Mouse (Mus musculus) midbrain, embryonic 11.5 days (tissue): ENCODE measurements around the gene Hs6st3. TPM values are rescaled to one million over a fixed set of nuclear protein-coding genes. Genes with fewer than 3 reads are reported as not detected.

ENCODE experiments used
- ATAC-seq: fragments of 200-750 bp; cut with Nextera tagmentation; 2 replicates; pipeline ENCODE4 v1.8.0; 2017; ENCODE audit warnings: moderate TSS enrichment, moderate library complexity; ENCODE audit not compliant: low FRiP score
- DNase-seq: peaks from one replicate; pipeline ENCODE4 v3.0.0; 2015; ENCODE audit warnings: low spot score; ENCODE audit errors: missing footprints
- H3K27ac ChIP-seq: fragments of 300-500 bp; sonication (generic); 2 replicates; pipeline ENCODE4 v1.5.1; 2014; ENCODE audit warnings: low read depth, low read length
- H3K27me3 ChIP-seq: fragments of 300-500 bp; sonication (generic); 2 replicates; pipeline ENCODE4 v1.6.1; 2014; ENCODE audit warnings: mild to moderate bottlenecking, low read length, moderate library complexity, mixed read lengths; ENCODE audit not compliant: control insufficient read depth, insufficient read depth
- H3K36me3 ChIP-seq: fragments of 300-500 bp; sonication (generic); 2 replicates; pipeline ENCODE4 v1.6.1; 2014; ENCODE audit warnings: mild to moderate bottlenecking, low read length, moderate library complexity, mixed read lengths; ENCODE audit not compliant: control insufficient read depth, insufficient read depth
- H3K4me1 ChIP-seq: fragments of 300-500 bp; sonication (generic); 2 replicates; pipeline ENCODE4 v1.6.1; 2014; ENCODE audit warnings: low read length; ENCODE audit not compliant: control insufficient read depth, insufficient read depth
- H3K4me2 ChIP-seq: fragments of 300-500 bp; sonication (generic); 2 replicates; pipeline ENCODE4 v1.6.1; 2014; ENCODE audit warnings: mild to moderate bottlenecking, moderate library complexity
- H3K4me3 ChIP-seq: fragments of 300-500 bp; sonication (generic); 2 replicates; pipeline ENCODE4 v1.5.1; 2014; ENCODE audit warnings: low read depth, low read length
- H3K9ac ChIP-seq: fragments of 300-500 bp; sonication (generic); 2 replicates; pipeline ENCODE4 v1.6.1; 2014; ENCODE audit warnings: low read length
- H3K9me3 ChIP-seq: fragments of 300-500 bp; sonication (generic); 2 replicates; pipeline ENCODE4 v1.6.1; 2016; ENCODE audit warnings: low read length; ENCODE audit not compliant: control insufficient read depth
- WGBS: fragments of 180-500 bp; shearing (Covaris S2); extraction: QIAGEN DNeasy Blood & Tissue Kit; methylation state at CpG from one replicate; pipeline ENCODE4 v1.1.7; 2014; 5-methylcytosine and 5-hydroxymethylcytosine counted together
- polyA plus RNA-seq: library from polyadenylated mRNA; unstranded; fragments of >200 nt; fragmentation: Nextera tagmentation; extraction: Ambion mirVana; gene quantifications from 2 replicates; pipeline ENCODE4 v1.2.1, GENCODE M21; 2014

Hs6st3 gene
- polyA plus RNA-seq, 1 experiment from 2014 or later: 0.20 TPM

- ATAC-seq: no peak
- WGBS: 96% methylated on average over 2 of the region's 2 CpGs
- H3K27me3 ChIP-seq: no peaks in the 10 kb centered on the region
These were observed 474.7 kb downstream of the Hs6st3 start for GRCm38 (mm10) chr14:119612793-119613192.

GRCm38 (mm10) chr14:119629127-119629526, 491.0 kb downstream of the Hs6st3 start:
- H3K27me3 ChIP-seq: no peaks in the 10 kb centered on the region
- DNase-seq (no peak), ATAC-seq (no peak)

More at GRCm38 (mm10) chr14:119612793-119613192, 474.7 kb downstream of the Hs6st3 start:
- Histone ChIP-seq H3K9ac (no peak overlapping the region), H3K4me3 (no peak overlapping the region), H3K4me2 (no peak overlapping the region), H3K4me1 (no peaks in the 10 kb centered on the region), H3K9me3 (no peaks in the 10 kb centered on the region), H3K27ac (no peak overlapping the region), H3K36me3 (no peaks in the 10 kb centered on the region)
- no peak for DNase-seq

GRCm38 (mm10) chr14:119633090-119633489, 494.9 kb downstream of the Hs6st3 start:
- Histone ChIP-seq H3K4me2 (no peak overlapping the region), H3K27me3 (no peaks in the 10 kb centered on the region), H3K9me3 (no peaks in the 10 kb centered on the region), H3K36me3 (no peaks in the 10 kb centered on the region), H3K9ac (no peak overlapping the region), H3K4me1 (no peaks in the 10 kb centered on the region), H3K27ac (no peak overlapping the region), H3K4me3 (no peak overlapping the region)
- ATAC-seq (no peak), DNase-seq (no peak)
- WGBS: 77% methylated on average over 3 of the region's 3 CpGs

More at GRCm38 (mm10) chr14:119629127-119629526, 491.0 kb downstream of the Hs6st3 start:
- no peaks in the 10 kb centered on the region for H3K36me3 ChIP-seq
- no peaks in the 10 kb centered on the region for H3K4me1 ChIP-seq
- no peak overlapping the region for H3K27ac ChIP-seq
- 82% methylated on average over 1 of the region's 1 CpGs for WGBS
- no peaks in the 10 kb centered on the region for H3K9me3 ChIP-seq
- H3K4me2 ChIP-seq: no peak overlapping the region
- H3K4me3 ChIP-seq: no peak overlapping the region
- H3K9ac ChIP-seq: no peak overlapping the region

GRCm38 (mm10) chr14:119633626-119634025, 495.5 kb downstream of the Hs6st3 start:
- Histone ChIP-seq H3K27me3 (no peaks in the 10 kb centered on the region), H3K4me3 (no peak overlapping the region), H3K9ac (no peak overlapping the region), H3K36me3 (no peaks in the 10 kb centered on the region), H3K4me2 (no peak overlapping the region), H3K4me1 (no peaks in the 10 kb centered on the region), H3K9me3 (no peaks in the 10 kb centered on the region), H3K27ac (no peak overlapping the region)
- 90% methylated on average over 3 of the region's 3 CpGs for WGBS
- ATAC-seq: no peak
- no peak for DNase-seq

GRCm38 (mm10) chr14:119642874-119643273, 504.7 kb downstream of the Hs6st3 start:
- H3K36me3 ChIP-seq: no peaks in the 10 kb centered on the region
- H3K27me3 ChIP-seq: no peaks in the 10 kb centered on the region
- H3K4me3 ChIP-seq: no peak overlapping the region
- H3K4me2 ChIP-seq: no peak overlapping the region
- no peaks in the 10 kb centered on the region for H3K9me3 ChIP-seq
- no peak overlapping the region for H3K9ac ChIP-seq
- DNase-seq (no peak), ATAC-seq (no peak)
- 91% methylated on average over 1 of the region's 1 CpGs for WGBS
- no peak overlapping the region for H3K27ac ChIP-seq
- no peaks in the 10 kb centered on the region for H3K4me1 ChIP-seq

- Histone ChIP-seq H3K4me2 (no peak overlapping the region), H3K9me3 (no peaks in the 10 kb centered on the region), H3K4me1 (no peaks in the 10 kb centered on the region), H3K36me3 (no peaks in the 10 kb centered on the region), H3K4me3 (no peak overlapping the region), H3K27ac (no peak overlapping the region), H3K27me3 (no peaks in the 10 kb centered on the region), H3K9ac (no peak overlapping the region)
- DNase-seq (no peak), ATAC-seq (no peak)
- WGBS: 97% methylated on average over 12 of the region's 12 CpGs
These were observed 505.7 kb downstream of the Hs6st3 start for GRCm38 (mm10) chr14:119643840-119644239.

- DNase-seq: no peak
- no peak overlapping the region for H3K9ac ChIP-seq
- no peak overlapping the region for H3K4me3 ChIP-seq
- no peak overlapping the region for H3K27ac ChIP-seq
- no peak for ATAC-seq
- H3K27me3 ChIP-seq: no peaks in the 10 kb centered on the region
- no peaks in the 10 kb centered on the region for H3K36me3 ChIP-seq
- 91% methylated on average over 2 of the region's 2 CpGs for WGBS
- H3K9me3 ChIP-seq: no peaks in the 10 kb centered on the region
- H3K4me2 ChIP-seq: no peak overlapping the region
- H3K4me1 ChIP-seq: no peaks in the 10 kb centered on the region
These were observed 518.8 kb downstream of the Hs6st3 start for GRCm38 (mm10) chr14:119656936-119657335.

GRCm38 (mm10) chr14:119665741-119666141, 527.6 kb downstream of the Hs6st3 start:
- Histone ChIP-seq H3K9ac (no peak overlapping the region), H3K4me1 (no peaks in the 10 kb centered on the region), H3K27ac (no peak overlapping the region), H3K9me3 (no peaks in the 10 kb centered on the region), H3K36me3 (no peaks in the 10 kb centered on the region), H3K4me3 (no peak overlapping the region), H3K4me2 (no peak overlapping the region), H3K27me3 (no peaks in the 10 kb centered on the region)
- no peak for DNase-seq
- 79% methylated on average over 5 of the region's 5 CpGs for WGBS
- no peak for ATAC-seq

GRCm38 (mm10) chr14:119667421-119667820, 529.3 kb downstream of the Hs6st3 start:
- WGBS: 79% methylated on average over 1 of the region's 1 CpGs
- DNase-seq (no peak), ATAC-seq (no peak)
- Histone ChIP-seq H3K9me3 (no peaks in the 10 kb centered on the region), H3K4me1 (no peaks in the 10 kb centered on the region), H3K27me3 (no peaks in the 10 kb centered on the region), H3K4me3 (no peak overlapping the region), H3K4me2 (no peak overlapping the region), H3K9ac (no peak overlapping the region), H3K36me3 (no peaks in the 10 kb centered on the region), H3K27ac (no peak overlapping the region)
